Mouse (Mus musculus) olfactory bulb, adult 2 months (tissue): ENCODE results near the gene Cacng7.

ENCODE experiments used
- CTCF ChIP-seq: fragments of 200-500 bp; IDR thresholded peaks from 2 replicates; pipeline ENCODE4 v1.5.1; 2012; ENCODE audit warnings: low read depth, mild to moderate bottlenecking, low read length, moderate library complexity; ENCODE audit not compliant: insufficient read depth
- POLR2A ChIP-seq: fragments of 200-500 bp; IDR thresholded peaks from 2 replicates; pipeline ENCODE4 v1.6.1; 2012; ENCODE audit warnings: mild to moderate bottlenecking, low read depth, low read length, moderate library complexity; ENCODE audit not compliant: insufficient read depth

DNA sequence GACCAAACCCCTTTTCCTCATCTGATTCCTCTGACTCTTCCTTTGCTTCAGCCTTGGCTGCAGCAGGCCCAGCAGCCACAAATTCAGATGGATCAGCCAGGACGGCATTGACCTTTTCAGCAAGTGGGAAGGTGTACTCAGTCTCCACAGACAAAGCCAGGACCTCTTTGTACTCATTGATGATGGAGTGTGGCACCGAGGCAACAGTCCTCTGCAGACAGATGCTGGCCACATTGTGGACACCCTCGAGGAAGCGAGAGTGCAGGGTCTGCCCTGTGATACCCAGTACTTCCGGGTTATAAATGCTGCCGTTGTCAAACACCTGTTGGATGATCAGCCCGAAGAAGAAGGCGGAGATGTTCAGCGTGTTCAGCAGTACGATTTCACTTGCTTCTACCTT is 48.2 kb upstream of the Cacng7 start:
- TF ChIP-seq CTCF, result no peak
- no peak for TF ChIP-seq POLR2A
